Mouse (Mus musculus): Measurements from ENCODE around the gene Pcsk7.

The Pcsk7 gene

GRCm38 (mm10) chr9:45939794-45940193, 33.5 kb downstream of the Pcsk7 start:
- DNase-seq, result no peak

GRCm38 (mm10) chr9:45941329-45941888, 35.1 kb downstream of the Pcsk7 start:
- no peak for DNase-seq

- no peak for DNase-seq
These were observed 36.2 kb downstream of the Pcsk7 start for GRCm38 (mm10) chr9:45942464-45942863.

GRCm38 (mm10) chr9:45942916-45943315, 36.6 kb downstream of the Pcsk7 start:
- DNase-seq, result no peak

GRCm38 (mm10) chr9:45943628-45944505, 37.6 kb downstream of the Pcsk7 start:
- DNase-seq, result no peak

GRCm38 (mm10) chr9:45944506-45945400, 38.5 kb downstream of the Pcsk7 start:
- DNase-seq, result no peak

GRCm38 (mm10) chr9:45945721-45946120, 39.4 kb downstream of the Pcsk7 start:
- no peak for DNase-seq

GRCm38 (mm10) chr9:45946182-45946871, 40.0 kb downstream of the Pcsk7 start:
- no peak for DNase-seq

GRCm38 (mm10) chr9:45946872-45947183, 40.5 kb downstream of the Pcsk7 start:
- DNase-seq, result no peak

- DNase-seq, result no peak
These were observed 45.8 kb downstream of the Pcsk7 start for GRCm38 (mm10) chr9:45952057-45952456.

GRCm38 (mm10) chr9:45952890-45953289, 46.6 kb downstream of the Pcsk7 start:
- no peak for DNase-seq

- no peak for DNase-seq
These were observed 47.4 kb downstream of the Pcsk7 start for GRCm38 (mm10) chr9:45953511-45954293.

GRCm38 (mm10) chr9:45954294-45955106, 48.2 kb downstream of the Pcsk7 start:
- DNase-seq, result peak; percentile 78

GRCm38 (mm10) chr9:45955107-45955963, 49.0 kb downstream of the Pcsk7 start, which contains the start of gene Sidt2:
Gene Sidt2, minus strand, starts transcription at chr9:45955258.
- peak; percentile 92 for DNase-seq

GRCm38 (mm10) chr9:45958023-45958670, 51.9 kb downstream of the Pcsk7 start:
- no peak for DNase-seq

GRCm38 (mm10) chr9:45958851-45959250, 52.6 kb downstream of the Pcsk7 start:
- DNase-seq, result no peak

- no peak for DNase-seq
These were observed 53.4 kb downstream of the Pcsk7 start for GRCm38 (mm10) chr9:45959661-45960060.

GRCm38 (mm10) chr9:45961855-45962254, 55.6 kb downstream of the Pcsk7 start:
- no peak for DNase-seq

GRCm38 (mm10) chr9:45963577-45963976, 57.3 kb downstream of the Pcsk7 start:
- no peak for DNase-seq

- no peak for DNase-seq
These were observed 70.6 kb downstream of the Pcsk7 start for GRCm38 (mm10) chr9:45976884-45977283.
